ENCODE assay signal across 19 mouse cellular contexts in genomic region chr10:8521536-8521935, GRCm38 (mm10). TPM values are rescaled to one million over a fixed set of nuclear protein-coding genes. Genes with fewer than 3 reads are reported as not detected.
DNase-seq lines count a peak whose midpoint lies in the region; ATAC-seq lines count a peak whose summit lies in the region.
"Had no signal": no experiment of that assay in that cellular context is flagged by ENCODE, and none has a peak within 500 bp of the region (broad histone marks: within the 10 kb centered on the region; RNA-seq: fewer than 3 reads in every experiment).

No protein-coding gene starts in this region.

- H3K9me3 ChIP-seq in embryonic facial prominence, embryonic 14.5 days (ENCODE audit: control insufficient read depth, low read length), result no peaks in the 10 kb centered on the region
- no peaks in the 10 kb centered on the region for H3K9me3 ChIP-seq in embryonic facial prominence, embryonic 10.5 days
- no peaks in the 10 kb centered on the region for H3K9me3 ChIP-seq in intestine, embryonic 14.5 days (ENCODE audit: control insufficient read depth, low read length)
- H3K9me3 ChIP-seq in intestine, embryonic 16.5 days (ENCODE audit: control insufficient read depth, low read length), result no peaks in the 10 kb centered on the region
- H3K9me3 ChIP-seq: forebrain, embryonic 12.5 days; heart, embryonic 15.5 days; hindbrain, embryonic 13.5 days; intestine, embryonic 15.5 days had no signal

- H3K9ac ChIP-seq in embryonic facial prominence, embryonic 14.5 days (ENCODE audit: low read depth, low read length), result no peak overlapping the region
- no peak overlapping the region for H3K9ac ChIP-seq in intestine, embryonic 14.5 days (ENCODE audit: low read length)
- no peak overlapping the region for H3K9ac ChIP-seq in intestine, embryonic 16.5 days (ENCODE audit: low read depth, low read length)
- H3K9ac ChIP-seq: forebrain, embryonic 12.5 days; forebrain, postnatal 0 days; heart, embryonic 15.5 days; hindbrain, embryonic 13.5 days; intestine, embryonic 15.5 days had no signal

- whole genome bisulfite sequencing in embryonic facial prominence, embryonic 14.5 days, result 36% methylated on average over 6 of the region's 6 CpGs
- 69% methylated on average over 6 of the region's 6 CpGs for WGBS in embryonic facial prominence, embryonic 10.5 days
- WGBS in intestine, embryonic 14.5 days, result 72% methylated on average over 6 of the region's 6 CpGs
- 76% methylated on average over 6 of the region's 6 CpGs for WGBS in intestine, embryonic 16.5 days

- H3K4me1 ChIP-seq in embryonic facial prominence, embryonic 14.5 days (ENCODE audit: control insufficient read depth, insufficient read depth, low read length), result peaks cover 11% of the 10 kb centered on the region
- peaks cover 26% of the 10 kb centered on the region for H3K4me1 ChIP-seq in embryonic facial prominence, embryonic 10.5 days
- H3K4me1 ChIP-seq in intestine, embryonic 14.5 days (replicated peaks; ENCODE audit: control insufficient read depth, insufficient read depth, low read length), result peaks cover 3% of the 10 kb centered on the region; the same call in 1 of the 2 replicates
- peaks cover 5% of the 10 kb centered on the region; the same call in 1 of the 2 replicates for H3K4me1 ChIP-seq in intestine, embryonic 16.5 days (ENCODE audit: control insufficient read depth, insufficient read depth, low read length)

- ATAC-seq in cerebellum, adult (ENCODE audit: insufficient number of reproducible peaks, low FRiP score, low TSS enrichment), result no peak
- no peak for ATAC-seq in embryonic facial prominence, embryonic 14.5 days (ENCODE audit: low read depth)
- ATAC-seq in intestine, embryonic 14.5 days (replicated peaks; ENCODE audit: low FRiP score, low TSS enrichment, low read depth), result no peak
- no peak for ATAC-seq in intestine, embryonic 16.5 days
- ATAC-seq: forebrain, postnatal 0 days; hindbrain, postnatal 0 days; intestine, embryonic 15.5 days had no signal

- no peak overlapping the region for H3K4me2 ChIP-seq in embryonic facial prominence, embryonic 14.5 days (ENCODE audit: low read depth, low read length)
- no peak overlapping the region for H3K4me2 ChIP-seq in intestine, embryonic 14.5 days (ENCODE audit: low read length)
- no peak overlapping the region for H3K4me2 ChIP-seq in intestine, embryonic 16.5 days (ENCODE audit: low read depth, low read length)
- H3K4me2 ChIP-seq: forebrain, embryonic 12.5 days; heart, embryonic 11.5 days; heart, embryonic 15.5 days; hindbrain, embryonic 13.5 days; intestine, embryonic 15.5 days had no signal

- H3K27ac ChIP-seq in embryonic facial prominence, embryonic 14.5 days (replicated peaks; ENCODE audit: low read depth, low read length), result no peak overlapping the region
- no peak overlapping the region for H3K27ac ChIP-seq in embryonic facial prominence, embryonic 10.5 days (replicated peaks)
- no peak overlapping the region for H3K27ac ChIP-seq in intestine, embryonic 14.5 days (ENCODE audit: low read depth)
- H3K27ac ChIP-seq in intestine, embryonic 16.5 days (ENCODE audit: low read length), result no peak overlapping the region
- H3K27ac ChIP-seq: forebrain, embryonic 12.5 days; heart, embryonic 15.5 days; hindbrain, embryonic 13.5 days; hindbrain, postnatal 0 days; intestine, embryonic 15.5 days had no signal

- H3K36me3 ChIP-seq in embryonic facial prominence, embryonic 14.5 days (ENCODE audit: control insufficient read depth, insufficient read depth, low read length), result no peaks in the 10 kb centered on the region
- no peaks in the 10 kb centered on the region for H3K36me3 ChIP-seq in embryonic facial prominence, embryonic 10.5 days (replicated peaks)
- H3K36me3 ChIP-seq in intestine, embryonic 14.5 days (ENCODE audit: control insufficient read depth, insufficient read depth, low read length), result no peaks in the 10 kb centered on the region
- no peaks in the 10 kb centered on the region for H3K36me3 ChIP-seq in intestine, embryonic 16.5 days (ENCODE audit: control insufficient read depth, insufficient read depth, low read length)
- H3K36me3 ChIP-seq: forebrain, embryonic 12.5 days; heart, embryonic 15.5 days; hindbrain, embryonic 13.5 days; intestine, embryonic 15.5 days had no signal

- no peak overlapping the region for H3K4me3 ChIP-seq in embryonic facial prominence, embryonic 14.5 days (ENCODE audit: low read depth, low read length)
- H3K4me3 ChIP-seq in embryonic facial prominence, embryonic 10.5 days, result no peak overlapping the region
- H3K4me3 ChIP-seq in intestine, embryonic 14.5 days (ENCODE audit: low read depth, low read length), result no peak overlapping the region
- H3K4me3 ChIP-seq in intestine, embryonic 16.5 days (ENCODE audit: low read length), result no peak overlapping the region
- H3K4me3 ChIP-seq: forebrain, embryonic 12.5 days; heart, embryonic 15.5 days; hindbrain, embryonic 13.5 days; intestine, embryonic 15.5 days had no signal

- DNase-seq in cerebellum, adult 9-10 months, result peak; percentile 32
- DNase-seq in embryonic facial prominence, embryonic 14.5 days (ENCODE audit: low spot score), result peak; percentile 64
- DNase-seq in embryonic facial prominence, embryonic 10.5 days (ENCODE audit: low spot score), result no peak
- DNase-seq in intestine, embryonic 14.5 days (ENCODE audit: low spot score), result peak; percentile 47
- no peak for DNase-seq in ovary, adult 18-20 months (ENCODE audit: low spot score)
- DNase-seq: adrenal gland, postnatal 10 days; forebrain, postnatal 0 days; gastrocnemius, postnatal 25 days; heart, adult 18-20 months; heart, postnatal 14 days; kidney, adult 2 months had no signal

- H3K27me3 ChIP-seq in embryonic facial prominence, embryonic 14.5 days (replicated peaks; ENCODE audit: control insufficient read depth, insufficient read depth, low read length), result 0 out of 2 replicates have a peak, but pooled peaks cover under 1% of the 10 kb centered on the region
- peaks cover 28% of the 10 kb centered on the region for H3K27me3 ChIP-seq in embryonic facial prominence, embryonic 10.5 days (replicated peaks; ENCODE audit: low read depth, poor library complexity, severe bottlenecking)
- peaks cover 9% of the 10 kb centered on the region for H3K27me3 ChIP-seq in intestine, embryonic 14.5 days (replicated peaks; ENCODE audit: control insufficient read depth, insufficient read depth, low read length)
- H3K27me3 ChIP-seq in intestine, embryonic 16.5 days (replicated peaks; ENCODE audit: control insufficient read depth, insufficient read depth, low read length), result peaks cover 13% of the 10 kb centered on the region

RNA-seq across cellular contexts. Expression of gene Ust, which starts 2.9 kb away (rescaled TPM):
- polyA plus RNA-seq in embryonic facial prominence, embryonic 14.5 days (2014; fragmentation: Nextera tagmentation; extraction: Ambion mirVana), result 10.8 and 11.2 TPM in 2 replicates
- 3.4 and 3.9 TPM in 2 replicates for polyA plus RNA-seq in embryonic facial prominence, embryonic 10.5 days (2016; fragmentation: Nextera tagmentation; extraction: Ambion mirVana)
- 4.8 and 5.1 TPM in 2 replicates for polyA plus RNA-seq in intestine, embryonic 14.5 days (2014; fragmentation: Nextera tagmentation; extraction: Ambion mirVana)
- 2.5 and 3.3 TPM in 2 replicates for polyA plus RNA-seq in intestine, embryonic 16.5 days (2015; fragmentation: Nextera tagmentation; extraction: Ambion mirVana)

Comparison
In these comparisons a context has a peak if more than half of its experiments do, and no peak if none do; other contexts are left out.
1. DNase-seq: peak in cerebellum, adult 9-10 months (single experiment), embryonic facial prominence, embryonic 14.5 days (single experiment) and intestine, embryonic 14.5 days (single experiment); none in embryonic facial prominence, embryonic 10.5 days (single experiment) and ovary, adult 18-20 months (single experiment).